Mouse (Mus musculus) intestine, embryonic 15.5 days (tissue): Measurements from ENCODE around the gene Krtap5-4. TPM values are rescaled to one million over a fixed set of nuclear protein-coding genes. Genes with fewer than 3 reads are reported as not detected.
"Not testable (repeated sequence)": the region's sequence is repeated elsewhere in the genome, so short reads cannot be mapped to it uniquely, and the experiment has no call there.

Source experiments
- ATAC-seq: fragments of 200-750 bp; cut with Nextera tagmentation; 2 replicates; pipeline ENCODE4 v1.8.0; 2017; ENCODE audit warnings: moderate TSS enrichment, moderate library complexity
- H3K27ac ChIP-seq: fragments of 300-500 bp; sonication (generic); 2 replicates; pipeline ENCODE4 v1.5.1; 2015; ENCODE audit warnings: mild to moderate bottlenecking, inconsistent platforms
- H3K27me3 ChIP-seq: fragments of 300-500 bp; sonication (generic); replicated peaks from 2 replicates; pipeline ENCODE4 v1.6.1; 2015; ENCODE audit warnings: inconsistent platforms
- H3K36me3 ChIP-seq: fragments of 300-500 bp; sonication (generic); 2 replicates; pipeline ENCODE4 v1.6.1; 2015; ENCODE audit warnings: inconsistent platforms
- H3K4me1 ChIP-seq: fragments of 300-500 bp; sonication (generic); replicated peaks from 2 replicates; pipeline ENCODE4 v1.6.1; 2015; ENCODE audit warnings: inconsistent platforms
- H3K4me2 ChIP-seq: fragments of 300-500 bp; sonication (generic); replicated peaks from 2 replicates; pipeline ENCODE4 v1.6.1; 2015; ENCODE audit warnings: mild to moderate bottlenecking, inconsistent platforms
- H3K4me3 ChIP-seq: fragments of 300-500 bp; sonication (generic); replicated peaks from 2 replicates; pipeline ENCODE4 v1.5.1; 2015; ENCODE audit warnings: inconsistent platforms
- H3K9ac ChIP-seq: fragments of 300-500 bp; sonication (generic); 2 replicates; pipeline ENCODE4 v1.6.1; 2015; ENCODE audit warnings: inconsistent platforms
- H3K9me3 ChIP-seq: fragments of 300-500 bp; sonication (generic); 2 replicates; pipeline ENCODE4 v1.6.1; 2016; ENCODE audit warnings: inconsistent platforms
- WGBS: fragments of 180-500 bp; shearing (Covaris S2); methylation state at CpG from one replicate; pipeline ENCODE4 v1.1.7; 2015; 5-methylcytosine and 5-hydroxymethylcytosine counted together
- polyA plus RNA-seq: library from polyadenylated mRNA; unstranded; fragments of >200 nt; fragmentation: Nextera tagmentation; extraction: Ambion mirVana; gene quantifications from 2 replicates; pipeline ENCODE4 v1.2.1, GENCODE M21; 2015

Gene Krtap5-4
- polyA plus RNA-seq = not detected in 2 replicates

DNA sequence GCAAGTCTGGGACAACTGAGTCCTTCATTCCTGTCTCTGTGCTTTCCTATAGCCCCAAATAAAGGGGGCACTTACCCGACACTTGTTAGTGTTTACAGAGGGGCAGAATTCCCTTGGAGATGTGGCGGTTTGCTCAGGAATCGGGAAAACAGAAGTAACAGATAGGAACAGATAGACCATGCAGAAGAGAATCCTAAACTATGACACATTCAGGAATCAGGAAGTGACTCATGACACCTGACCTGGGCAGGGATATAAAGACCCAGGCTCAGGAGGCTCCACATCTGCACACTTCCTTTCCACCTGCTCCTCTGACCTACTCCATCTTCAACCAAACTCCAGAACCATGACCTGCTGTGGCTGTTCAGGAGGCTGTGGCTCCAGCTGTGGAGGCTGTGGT is at the start of gene Krtap5-4:
Krtap5-4 (plus strand) TSS at position 301 of the 400 bp plus-strand sequence.
- no peak within 1 kb of the TSS for H3K4me3 ChIP-seq
- no peak for ATAC-seq

GRCm38 (mm10) chr7:142255517-142255916 is 47.8 kb upstream of the Krtap5-4 start:
- no peak overlapping the region for H3K9ac ChIP-seq
- 0% methylated on average over 2 of the region's 2 CpGs for WGBS
- no peaks in the 10 kb centered on the region for H3K27me3 ChIP-seq
- no peak overlapping the region for H3K27ac ChIP-seq
- H3K36me3 ChIP-seq = no peaks in the 10 kb centered on the region
- no peak overlapping the region for H3K4me3 ChIP-seq
- no peak for ATAC-seq
- no peaks in the 10 kb centered on the region for H3K4me1 ChIP-seq
- H3K9me3 ChIP-seq = no peaks in the 10 kb centered on the region
- H3K4me2 ChIP-seq = no peak overlapping the region

More for the DNA sequence above, at the start of gene Krtap5-4:
- Histone ChIP-seq H3K9me3 (no peaks in the 10 kb centered on the region), H3K9ac (no peak within 1 kb of the TSS), H3K27ac (no peak within 1 kb of the TSS), H3K4me1 (no peaks in the 10 kb centered on the region), H3K27me3 (no peaks in the 10 kb centered on the region), H3K36me3 (no peaks in the 10 kb centered on the region), H3K4me2 (no peak within 1 kb of the TSS)
- WGBS = 34% methylated on average over 3 of the region's 3 CpGs

GRCm38 (mm10) chr7:142258254-142258653 is 45.1 kb upstream of the Krtap5-4 start, which contains the start of gene Gm2431:
Gene Gm2431 (minus strand): TSS chr7:142258354.
- H3K36me3 ChIP-seq, H3K9ac ChIP-seq: not testable (repeated sequence)
- 34% methylated on average over 1 of the region's 1 CpGs for whole genome bisulfite sequencing

DNA sequence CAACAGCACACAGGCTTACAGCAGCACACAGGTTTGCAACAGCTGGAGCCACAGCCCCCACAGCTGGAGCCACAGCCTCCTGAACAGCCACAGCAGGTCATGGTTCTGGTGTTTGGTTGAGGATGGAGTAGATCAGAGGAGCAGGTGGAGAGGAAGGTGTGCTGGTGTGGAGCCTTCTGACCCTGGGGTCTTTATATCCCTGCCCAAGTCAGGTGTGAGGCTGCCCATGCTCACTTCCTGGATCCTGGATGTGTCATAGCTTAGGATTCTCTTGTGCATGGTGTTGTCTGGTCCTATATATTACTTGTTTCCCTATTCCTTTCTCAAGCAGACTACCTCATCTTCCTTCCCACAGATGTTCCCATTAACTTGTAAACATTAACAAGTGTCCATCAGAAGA is 29.1 kb upstream of the Krtap5-4 start, which contains the start of gene Gm4559:
Gm4559 (minus strand) TSS at position 101 of the 400 bp plus-strand sequence.
- not testable (repeated sequence) for H3K4me1 ChIP-seq, H3K36me3 ChIP-seq, H3K9me3 ChIP-seq, H3K27ac ChIP-seq, H3K9ac ChIP-seq, H3K4me2 ChIP-seq, H3K27me3 ChIP-seq, H3K4me3 ChIP-seq, ATAC-seq

More at GRCm38 (mm10) chr7:142258254-142258653, 45.1 kb upstream of the Krtap5-4 start, which contains the start of gene Gm2431:
- H3K4me3 ChIP-seq, H3K27ac ChIP-seq, H3K4me2 ChIP-seq, H3K4me1 ChIP-seq, ATAC-seq, H3K9me3 ChIP-seq, H3K27me3 ChIP-seq: not testable (repeated sequence)

DNA sequence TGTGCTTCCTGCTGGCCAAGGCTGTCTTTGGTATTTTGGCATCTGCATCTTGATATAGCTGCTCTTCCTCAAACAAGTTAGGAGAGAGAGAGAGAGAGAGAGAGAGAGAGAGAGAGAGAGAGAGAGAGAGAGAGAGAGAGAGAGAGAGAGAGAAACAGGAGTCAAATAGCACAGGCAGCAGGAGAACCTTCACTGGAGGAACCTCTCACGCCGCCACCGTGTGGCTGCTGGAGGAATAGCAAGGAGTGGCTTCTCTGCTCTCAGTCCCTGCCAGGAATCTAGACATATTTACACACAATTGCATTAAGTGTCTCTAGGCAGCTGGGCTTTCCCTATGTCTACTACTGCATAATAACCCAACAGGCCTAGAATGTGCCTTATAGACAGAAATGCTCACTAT is 25.2 kb upstream of the Krtap5-4 start:
- not testable (repeated sequence) for H3K4me1 ChIP-seq, H3K36me3 ChIP-seq, H3K4me3 ChIP-seq, H3K4me2 ChIP-seq, H3K9ac ChIP-seq, H3K9me3 ChIP-seq, H3K27ac ChIP-seq, H3K27me3 ChIP-seq
- 0% methylated on average over 3 of the region's 3 CpGs for WGBS
- peak; percentile 75; the same call in 1 of the 2 replicates for ATAC-seq

DNA sequence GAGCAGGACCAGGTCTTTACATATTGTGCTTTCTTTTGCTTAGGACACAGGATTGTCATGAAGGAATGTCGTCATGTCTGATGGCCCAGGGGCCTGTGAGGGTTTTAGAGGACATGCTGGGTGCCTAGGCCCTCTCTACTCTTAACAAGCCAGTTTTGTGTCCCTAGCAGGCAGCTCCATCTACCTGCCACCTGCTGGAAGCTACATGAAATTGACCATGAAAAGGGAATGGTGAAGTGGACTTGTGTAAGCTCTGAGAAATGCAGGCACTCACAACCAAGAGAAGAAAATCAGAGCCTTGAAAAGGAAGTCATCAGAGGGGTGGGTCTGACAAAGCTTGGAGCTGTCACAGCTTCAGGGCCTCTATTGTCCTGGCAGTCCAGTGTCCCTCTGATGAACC is 24.1 kb upstream of the Krtap5-4 start:
- not testable (repeated sequence) for H3K4me3 ChIP-seq, H3K36me3 ChIP-seq, ATAC-seq, H3K9me3 ChIP-seq, H3K4me2 ChIP-seq, H3K9ac ChIP-seq, H3K27me3 ChIP-seq, H3K27ac ChIP-seq, H3K4me1 ChIP-seq
- WGBS = 75% methylated on average over 1 of the region's 1 CpGs

- H3K4me3 ChIP-seq = peak overlapping the region; percentile 17; the same call in 1 of the 2 replicates
- H3K9me3 ChIP-seq, ATAC-seq, H3K9ac ChIP-seq, H3K27ac ChIP-seq, H3K27me3 ChIP-seq, H3K36me3 ChIP-seq: not testable (repeated sequence)
- peak overlapping the region; percentile 85 for H3K4me2 ChIP-seq
- 34% methylated on average over 2 of the region's 2 CpGs for WGBS
- H3K4me1 ChIP-seq = peaks cover 11% of the 10 kb centered on the region; the same call in 1 of the 2 replicates
These were observed 20.5 kb upstream of the Krtap5-4 start for GRCm38 (mm10) chr7:142282847-142283246.

GRCm38 (mm10) chr7:142284023-142284591 is 19.2 kb upstream of the Krtap5-4 start:
- H3K36me3 ChIP-seq = no peaks in the 10 kb centered on the region
- ATAC-seq = peak; percentile 81
- H3K9me3 ChIP-seq = no peaks in the 10 kb centered on the region
- H3K9ac ChIP-seq = peak overlapping the region; percentile 67
- H3K4me1 ChIP-seq = peaks cover 12% of the 10 kb centered on the region; the same call in 1 of the 2 replicates
- H3K4me3 ChIP-seq = peak overlapping the region; percentile 53
- H3K27ac ChIP-seq = peak overlapping the region; percentile 89
- peak overlapping the region; percentile 85 for H3K4me2 ChIP-seq
- WGBS = under 1% methylated on average over 38 of the region's 38 CpGs
- no peaks in the 10 kb centered on the region for H3K27me3 ChIP-seq

DNA sequence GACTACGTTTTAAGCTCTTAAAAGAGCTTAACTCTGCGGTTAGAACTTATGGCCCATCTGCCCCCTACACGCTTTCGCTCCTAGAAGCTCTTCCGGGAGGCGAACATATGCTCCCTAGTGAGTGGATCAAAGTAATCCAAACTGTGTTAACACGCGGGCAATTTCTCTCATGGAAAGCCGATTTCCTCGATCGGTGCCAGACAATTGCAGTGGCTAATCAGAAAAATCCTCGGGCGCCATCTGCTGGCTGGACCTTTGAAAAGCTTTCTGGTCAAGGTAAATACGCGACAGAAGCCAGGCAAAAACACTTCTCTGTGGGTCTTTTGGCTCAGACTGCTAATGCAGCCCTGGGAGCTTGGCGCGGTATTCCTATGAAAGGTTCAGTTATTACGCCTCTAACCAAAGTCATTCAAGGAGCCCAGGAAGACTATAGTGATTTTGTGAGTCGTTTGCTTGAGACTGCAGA is 18.7 kb upstream of the Krtap5-4 start:
- no peaks in the 10 kb centered on the region for H3K9me3 ChIP-seq
- H3K4me2 ChIP-seq = peak overlapping the region; percentile 85
- ATAC-seq = peak; percentile 80
- peaks cover 12% of the 10 kb centered on the region; the same call in 1 of the 2 replicates for H3K4me1 ChIP-seq
- whole genome bisulfite sequencing = under 1% methylated on average over 19 of the region's 19 CpGs
- H3K27me3 ChIP-seq = no peaks in the 10 kb centered on the region
- peak overlapping the region; percentile 89 for H3K27ac ChIP-seq
- H3K36me3 ChIP-seq = no peaks in the 10 kb centered on the region
- peak overlapping the region; percentile 53 for H3K4me3 ChIP-seq
- H3K9ac ChIP-seq = peak overlapping the region; percentile 67

- Histone ChIP-seq H3K27me3 (no peaks in the 10 kb centered on the region), H3K36me3 (no peaks in the 10 kb centered on the region), H3K9me3 (no peaks in the 10 kb centered on the region), H3K4me3 (peak overlapping the region; percentile 53), H3K4me2 (peak overlapping the region; percentile 85), H3K4me1 (peaks cover 12% of the 10 kb centered on the region; the same call in 1 of the 2 replicates), H3K27ac (peak overlapping the region; percentile 89; the same call in 1 of the 2 replicates), H3K9ac (peak overlapping the region; percentile 26; the same call in 1 of the 2 replicates)
- WGBS = 18% methylated on average over 23 of the region's 23 CpGs
- ATAC-seq = peak; percentile 54; the same call in 1 of the 2 replicates
These were observed 18.1 kb upstream of the Krtap5-4 start for GRCm38 (mm10) chr7:142285130-142285835.

DNA sequence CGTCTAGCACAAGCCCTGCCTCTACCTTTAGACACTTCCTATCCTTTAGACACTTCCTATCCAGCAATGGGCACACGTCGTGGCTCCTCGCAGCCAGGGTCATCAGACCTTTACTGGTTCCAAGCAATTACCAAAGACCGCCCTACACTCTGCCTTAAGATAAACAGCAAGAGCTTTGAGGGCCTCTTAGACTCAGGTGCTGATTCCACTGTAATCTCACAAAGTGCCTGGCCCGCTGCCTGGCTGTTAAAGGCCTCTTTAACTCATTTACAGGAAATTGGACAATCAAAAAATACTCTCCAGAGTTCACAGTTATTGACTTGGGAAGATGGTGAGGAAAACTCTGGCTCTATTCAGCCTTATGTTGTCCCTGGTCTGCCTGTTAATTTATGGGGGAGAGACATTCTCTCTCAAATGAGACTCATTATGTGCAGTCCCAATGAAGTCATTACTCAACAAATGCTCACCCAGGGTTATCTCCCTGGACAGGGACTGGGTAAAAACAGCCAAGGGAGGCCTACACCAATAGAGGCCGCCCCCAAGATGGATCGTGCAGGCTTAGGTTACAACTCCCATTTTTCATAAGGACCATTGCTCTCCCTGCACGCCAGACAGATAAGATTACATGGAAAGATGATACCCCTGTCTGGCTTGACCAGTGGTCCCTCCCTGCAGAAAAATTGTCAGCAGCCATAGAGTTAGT is 17.3 kb upstream of the Krtap5-4 start:
- H3K9me3 ChIP-seq, H3K4me2 ChIP-seq, ATAC-seq, H3K27me3 ChIP-seq, H3K9ac ChIP-seq, H3K36me3 ChIP-seq, H3K27ac ChIP-seq, H3K4me3 ChIP-seq: not testable (repeated sequence)
- H3K4me1 ChIP-seq = peaks cover 12% of the 10 kb centered on the region; the same call in 1 of the 2 replicates
- WGBS = 40% methylated on average over 9 of the region's 9 CpGs

GRCm38 (mm10) chr7:142293851-142294250 is 9.5 kb upstream of the Krtap5-4 start:
- not testable (repeated sequence) for H3K27ac ChIP-seq, H3K36me3 ChIP-seq, H3K9ac ChIP-seq, H3K4me1 ChIP-seq, H3K4me2 ChIP-seq, H3K9me3 ChIP-seq, H3K27me3 ChIP-seq, H3K4me3 ChIP-seq
- 2% methylated on average over 2 of the region's 2 CpGs for WGBS
- peak; percentile 23; the same call in 1 of the 2 replicates for ATAC-seq
